Mouse (Mus musculus): ENCODE data around the gene Gm45808.

DNA sequence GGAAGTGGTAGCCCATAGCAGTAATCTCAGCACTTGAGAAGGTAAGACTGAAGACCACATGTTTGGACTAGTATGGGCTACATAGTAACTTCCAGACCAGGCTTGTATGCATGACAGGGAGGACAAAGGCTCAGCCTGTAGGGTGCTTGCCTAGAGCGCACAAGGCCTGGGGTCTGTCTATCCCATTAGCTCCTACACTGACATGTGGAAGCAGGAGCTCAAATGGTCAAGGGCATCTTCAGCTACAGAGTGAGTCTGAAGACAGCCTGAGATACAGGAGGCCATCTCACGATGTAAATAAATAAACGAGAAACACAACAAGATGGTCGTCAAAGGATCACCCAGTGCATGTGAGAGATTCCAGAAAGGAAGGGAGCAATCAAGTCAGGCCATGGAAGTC, 24.3 kb downstream of the Gm45808 start:
- TF ChIP-seq EP300 (IDR thresholded peaks at IDR 0.05) (no peak), CTCF (IDR thresholded peaks at IDR 0.05) (no peak)
